Mouse (Mus musculus) liver, embryonic 11.5 days (tissue): ENCODE measurements around the gene Ank. TPM values are rescaled to one million over a fixed set of nuclear protein-coding genes. Genes with fewer than 3 reads are reported as not detected.

Experiments
- ATAC-seq: fragments of 200-750 bp; cut with Nextera tagmentation; replicated peaks from 2 replicates; pipeline ENCODE4 v1.8.0; 2017; ENCODE audit warnings: moderate number of reproducible peaks, mild to moderate bottlenecking, moderate TSS enrichment, moderate library complexity; ENCODE audit not compliant: low FRiP score
- DNase-seq: peaks from one replicate; pipeline ENCODE4 v3.0.0-alpha.2; 2017; ENCODE audit warnings: low spot score
- H3K27ac ChIP-seq: fragments of 300-500 bp; sonication (generic); 2 replicates; pipeline ENCODE4 v1.5.1; 2014; ENCODE audit warnings: mild to moderate bottlenecking, low read depth, low read length, control low read depth
- H3K27me3 ChIP-seq: fragments of 300-500 bp; sonication (generic); replicated peaks from 2 replicates; pipeline ENCODE4 v1.6.1; 2014; ENCODE audit warnings: low read length, mixed read lengths; ENCODE audit not compliant: control insufficient read depth, insufficient read depth
- H3K36me3 ChIP-seq: fragments of 300-500 bp; sonication (generic); 2 replicates; pipeline ENCODE4 v1.6.1; 2014; ENCODE audit warnings: mild to moderate bottlenecking, low read length, moderate library complexity, mixed read lengths; ENCODE audit not compliant: control insufficient read depth, insufficient read depth
- H3K4me1 ChIP-seq: fragments of 300-500 bp; sonication (generic); replicated peaks from 2 replicates; pipeline ENCODE4 v1.6.1; 2014; ENCODE audit warnings: low read length, mixed read lengths; ENCODE audit not compliant: control insufficient read depth, insufficient read depth
- H3K4me2 ChIP-seq: fragments of 300-500 bp; sonication (generic); 2 replicates; pipeline ENCODE4 v1.6.1; 2014; ENCODE audit warnings: mild to moderate bottlenecking, control low read depth, moderate library complexity
- H3K4me3 ChIP-seq: fragments of 300-500 bp; sonication (generic); 2 replicates; pipeline ENCODE4 v1.5.1; 2014; ENCODE audit warnings: low read depth, low read length, control low read depth
- H3K9ac ChIP-seq: fragments of 300-500 bp; sonication (generic); 2 replicates; pipeline ENCODE4 v1.6.1; 2014; ENCODE audit warnings: low read depth, low read length, control low read depth
- H3K9me3 ChIP-seq: fragments of 300-500 bp; sonication (generic); 2 replicates; pipeline ENCODE4 v1.6.1; 2016; ENCODE audit warnings: low read length, inconsistent platforms, mixed read lengths; ENCODE audit not compliant: control insufficient read depth
- WGBS: fragments of 180-500 bp; shearing (Covaris S2); extraction: QIAGEN DNeasy Blood & Tissue Kit; methylation state at CpG from one replicate; pipeline ENCODE4 v1.1.7; 2014; 5-methylcytosine and 5-hydroxymethylcytosine counted together
- polyA plus RNA-seq: library from polyadenylated mRNA; unstranded; fragments of >200 nt; fragmentation: Nextera tagmentation; extraction: Ambion mirVana; gene quantifications from 2 replicates; pipeline ENCODE4 v1.2.1, GENCODE M21; 2014

Ank gene
- polyA plus RNA-seq, 1 experiment from 2014 or later, result 13.1 TPM

- 60% methylated on average over 6 of the region's 6 CpGs for WGBS
- DNase-seq, result no peak
- Histone ChIP-seq H3K27me3 (no peaks in the 10 kb centered on the region), H3K9me3 (no peaks in the 10 kb centered on the region), H3K36me3 (peaks cover 24% of the 10 kb centered on the region), H3K9ac (no peak overlapping the region), H3K4me1 (no peaks in the 10 kb centered on the region), H3K27ac (no peak overlapping the region), H3K4me2 (no peak overlapping the region), H3K4me3 (no peak overlapping the region)
- peak; percentile 41 for ATAC-seq
Observed at GRCm38 (mm10) chr15:27612533-27613221, 146.2 kb downstream of the Ank start.

DNA sequence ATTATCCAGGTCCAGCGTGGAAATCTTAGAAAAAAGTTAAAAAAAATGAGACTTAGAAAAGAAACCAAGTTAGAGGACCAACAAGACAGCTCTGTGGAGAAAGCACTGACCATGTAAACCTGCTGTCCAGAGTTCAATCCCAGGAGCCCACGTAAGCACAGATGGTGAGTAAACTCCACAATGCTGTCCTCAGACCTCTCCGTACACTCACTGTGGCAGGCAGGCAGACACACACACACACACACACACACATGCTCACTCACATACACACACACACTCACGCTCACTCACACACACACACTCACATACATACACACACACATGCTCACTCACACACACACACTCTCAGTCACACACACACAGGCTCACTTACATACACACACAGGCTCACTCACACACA lies 146.8 kb downstream of the Ank start:
- peaks cover 23% of the 10 kb centered on the region for H3K36me3 ChIP-seq
- DNase-seq (no peak), ATAC-seq (0 out of 2 replicates have a peak, but pooled peaks have one; percentile 10)
- no peaks in the 10 kb centered on the region for H3K27me3 ChIP-seq
- H3K4me2 ChIP-seq, result no peak overlapping the region
- no peaks in the 10 kb centered on the region for H3K4me1 ChIP-seq
- no peak overlapping the region for H3K9ac ChIP-seq
- H3K27ac ChIP-seq, result no peak overlapping the region
- no peak overlapping the region for H3K4me3 ChIP-seq
- H3K9me3 ChIP-seq, result no peaks in the 10 kb centered on the region
- 90% methylated on average over 4 of the region's 4 CpGs for WGBS

- Histone ChIP-seq H3K4me2 (no peak overlapping the region), H3K9me3 (no peaks in the 10 kb centered on the region), H3K36me3 (peaks cover 17% of the 10 kb centered on the region), H3K4me1 (peaks cover 13% of the 10 kb centered on the region), H3K9ac (no peak overlapping the region), H3K4me3 (no peak overlapping the region), H3K27ac (no peak overlapping the region), H3K27me3 (no peaks in the 10 kb centered on the region)
- DNase-seq, result no peak
- no peak for ATAC-seq
- 84% methylated on average over 4 of the region's 4 CpGs for WGBS
Observed at GRCm38 (mm10) chr15:27616159-27616558, 149.7 kb downstream of the Ank start.

DNA sequence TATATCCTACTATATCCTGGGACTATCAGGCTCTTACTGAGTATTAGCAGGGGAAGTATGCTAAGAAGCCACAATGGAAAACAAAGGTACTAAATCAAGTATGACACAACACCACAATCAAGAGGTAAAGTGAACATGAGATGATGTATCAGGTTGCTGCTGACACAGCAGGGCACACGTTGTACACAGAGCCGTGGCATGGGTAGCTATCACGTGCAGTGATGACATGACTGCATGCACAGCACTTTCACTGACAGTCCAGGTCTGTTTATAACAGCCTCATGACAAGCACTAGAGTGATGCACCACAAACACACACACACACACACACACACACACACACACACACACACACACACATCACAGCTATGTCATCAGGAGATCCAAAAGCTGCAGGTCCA lies 150.8 kb downstream of the Ank start:
- H3K4me3 ChIP-seq, result no peak overlapping the region
- ATAC-seq (no peak), DNase-seq (no peak)
- peaks cover 13% of the 10 kb centered on the region; the same call in 1 of the 2 replicates for H3K36me3 ChIP-seq
- peaks cover 15% of the 10 kb centered on the region for H3K4me1 ChIP-seq
- no peaks in the 10 kb centered on the region for H3K9me3 ChIP-seq
- WGBS, result 93% methylated on average over 3 of the region's 3 CpGs
- H3K27me3 ChIP-seq, result no peaks in the 10 kb centered on the region
- no peak overlapping the region for H3K27ac ChIP-seq
- no peak overlapping the region for H3K4me2 ChIP-seq
- no peak overlapping the region for H3K9ac ChIP-seq

GRCm38 (mm10) chr15:27618778-27619533 lies 152.5 kb downstream of the Ank start:
- 41% methylated on average over 6 of the region's 6 CpGs for WGBS
- Histone ChIP-seq H3K4me2 (peak overlapping the region; percentile 3), H3K27me3 (no peaks in the 10 kb centered on the region), H3K4me1 (peaks cover 15% of the 10 kb centered on the region), H3K27ac (peak overlapping the region; percentile 25; the same call in 1 of the 2 replicates), H3K9ac (no peak overlapping the region), H3K4me3 (no peak overlapping the region), H3K9me3 (no peaks in the 10 kb centered on the region), H3K36me3 (peaks cover 17% of the 10 kb centered on the region; the same call in 1 of the 2 replicates)
- ATAC-seq (peak; percentile 91), DNase-seq (no peak)

- ATAC-seq (peak; percentile 29; the same call in 1 of the 2 replicates), DNase-seq (no peak)
- peaks cover 15% of the 10 kb centered on the region for H3K4me1 ChIP-seq
- no peak overlapping the region for H3K4me3 ChIP-seq
- no peak overlapping the region for H3K9ac ChIP-seq
- 66% methylated on average over 3 of the region's 3 CpGs for WGBS
- H3K27me3 ChIP-seq, result no peaks in the 10 kb centered on the region
- no peaks in the 10 kb centered on the region for H3K9me3 ChIP-seq
- peaks cover 17% of the 10 kb centered on the region; the same call in 1 of the 2 replicates for H3K36me3 ChIP-seq
- H3K4me2 ChIP-seq, result peak overlapping the region; percentile 3; the same call in 1 of the 2 replicates
- H3K27ac ChIP-seq, result no peak overlapping the region
Observed at GRCm38 (mm10) chr15:27619683-27620082, 153.2 kb downstream of the Ank start.

DNA sequence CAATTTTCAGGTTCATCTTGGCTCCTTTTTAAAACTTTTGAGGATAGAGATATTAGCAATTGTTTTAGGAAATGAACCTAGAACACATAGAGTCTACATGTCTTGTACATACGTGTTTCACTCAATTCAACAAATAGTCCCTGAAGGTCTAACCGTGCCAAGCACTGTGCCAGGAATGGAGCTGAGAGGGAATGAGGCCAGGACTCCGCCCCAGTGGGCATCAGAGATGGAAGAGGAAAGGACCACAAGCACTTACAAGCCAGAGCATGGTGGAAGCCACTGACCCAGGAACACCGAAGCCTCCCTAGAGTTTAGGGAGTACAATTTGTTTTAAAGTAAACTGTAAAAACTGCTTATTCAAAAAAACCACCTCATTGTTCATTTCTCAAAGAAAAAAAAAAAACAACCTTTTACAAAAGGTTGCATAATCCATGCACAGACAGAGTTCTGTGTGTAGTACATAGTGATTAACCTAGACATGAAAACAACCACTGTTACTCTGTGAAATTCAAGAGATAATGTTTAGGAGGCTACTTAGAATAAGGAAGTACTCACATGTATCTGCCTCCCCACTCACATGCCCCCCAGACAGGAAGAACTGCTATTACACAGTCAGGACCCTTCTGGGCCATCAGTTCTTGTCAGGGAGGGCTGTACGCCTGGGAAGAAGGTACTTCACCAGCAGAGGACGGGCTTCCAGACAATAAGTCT lies 154.2 kb downstream of the Ank start:
- peaks cover 16% of the 10 kb centered on the region for H3K4me1 ChIP-seq
- no peak for ATAC-seq
- no peaks in the 10 kb centered on the region for H3K9me3 ChIP-seq
- WGBS, result 81% methylated on average over 6 of the region's 6 CpGs
- no peak overlapping the region for H3K4me3 ChIP-seq
- H3K27ac ChIP-seq, result no peak overlapping the region
- no peak for DNase-seq
- H3K27me3 ChIP-seq, result no peaks in the 10 kb centered on the region
- H3K36me3 ChIP-seq, result peaks cover 12% of the 10 kb centered on the region; the same call in 1 of the 2 replicates
- H3K9ac ChIP-seq, result no peak overlapping the region
- H3K4me2 ChIP-seq, result no peak overlapping the region

- ATAC-seq (no peak), DNase-seq (no peak)
- no peak overlapping the region for H3K27ac ChIP-seq
- 90% methylated on average over 6 of the region's 6 CpGs for WGBS
- H3K27me3 ChIP-seq, result no peaks in the 10 kb centered on the region
- H3K9ac ChIP-seq, result no peak overlapping the region
- peaks cover 41% of the 10 kb centered on the region for H3K4me1 ChIP-seq
- H3K36me3 ChIP-seq, result peaks cover 9% of the 10 kb centered on the region; the same call in 1 of the 2 replicates
- no peaks in the 10 kb centered on the region for H3K9me3 ChIP-seq
- no peak overlapping the region for H3K4me2 ChIP-seq
- no peak overlapping the region for H3K4me3 ChIP-seq
Observed at GRCm38 (mm10) chr15:27623286-27623685, 156.8 kb downstream of the Ank start.
